ENCODE assay signal across 8 mouse cellular contexts in genomic region chr2:20943222-20943621, GRCm38 (mm10). TPM values are rescaled to one million over a fixed set of nuclear protein-coding genes. Genes with fewer than 3 reads are reported as not detected.
DNase-seq lines count a peak whose midpoint lies in the region; ATAC-seq and TF ChIP-seq lines count a peak whose summit lies in the region.

No protein-coding gene starts in this region.

- no peak overlapping the region for H3K4me2 ChIP-seq in lung, embryonic 14.5 days
- no peak overlapping the region for H3K4me2 ChIP-seq in hindbrain, embryonic 16.5 days (ENCODE audit: low read length)

- no peaks in the 10 kb centered on the region for H3K36me3 ChIP-seq in lung, embryonic 14.5 days (ENCODE audit: insufficient read depth)
- no peaks in the 10 kb centered on the region for H3K36me3 ChIP-seq in hindbrain, embryonic 16.5 days (ENCODE audit: control insufficient read depth, insufficient read depth, low read length)
- peaks cover 13% of the 10 kb centered on the region for H3K36me3 ChIP-seq in midbrain, embryonic 10.5 days

- ATAC-seq in lung, embryonic 14.5 days (ENCODE audit: insufficient read depth): peak; percentile 66
- peak; percentile 79 for ATAC-seq in hindbrain, embryonic 16.5 days

- no peak for TF ChIP-seq CTCF in lung, embryonic 14.5 days (IDR thresholded peaks at IDR 0.05; ENCODE audit: low read depth)

- peaks cover 15% of the 10 kb centered on the region; the same call in 1 of the 2 replicates for H3K4me1 ChIP-seq in lung, embryonic 14.5 days (ENCODE audit: insufficient read depth)
- peaks cover 14% of the 10 kb centered on the region for H3K4me1 ChIP-seq in hindbrain, embryonic 16.5 days (ENCODE audit: control insufficient read depth, insufficient read depth, low read depth, low read length)
- H3K4me1 ChIP-seq in midbrain, embryonic 10.5 days: peaks cover 48% of the 10 kb centered on the region

- no peak overlapping the region for H3K9ac ChIP-seq in lung, embryonic 14.5 days
- no peak overlapping the region for H3K9ac ChIP-seq in hindbrain, embryonic 16.5 days (ENCODE audit: low read depth, low read length)

- H3K27ac ChIP-seq in lung, embryonic 14.5 days (ENCODE audit: low read depth): no peak overlapping the region; the same call in 1 of the 2 replicates
- peak overlapping the region; percentile 5; the same call in 1 of the 2 replicates for H3K27ac ChIP-seq in hindbrain, embryonic 16.5 days (ENCODE audit: low read depth, low read length)
- no peak overlapping the region for H3K27ac ChIP-seq in midbrain, embryonic 10.5 days (replicated peaks)

- H3K4me3 ChIP-seq in lung, embryonic 14.5 days (ENCODE audit: low read depth, low read length): no peak overlapping the region
- H3K4me3 ChIP-seq in hindbrain, embryonic 16.5 days (ENCODE audit: low read length): no peak overlapping the region
- H3K4me3 ChIP-seq in midbrain, embryonic 10.5 days: no peak overlapping the region

- H3K9me3 ChIP-seq in lung, embryonic 14.5 days (ENCODE audit: low read depth, low read length): no peaks in the 10 kb centered on the region
- no peaks in the 10 kb centered on the region for H3K9me3 ChIP-seq in hindbrain, embryonic 16.5 days (ENCODE audit: control insufficient read depth, low read length)
- no peaks in the 10 kb centered on the region for H3K9me3 ChIP-seq in midbrain, embryonic 10.5 days (replicated peaks)

- H3K27me3 ChIP-seq in lung, embryonic 14.5 days (ENCODE audit: insufficient read depth, low read length): no peaks in the 10 kb centered on the region
- no peaks in the 10 kb centered on the region for H3K27me3 ChIP-seq in hindbrain, embryonic 16.5 days (replicated peaks; ENCODE audit: control insufficient read depth, insufficient read depth, low read length)
- no peaks in the 10 kb centered on the region for H3K27me3 ChIP-seq in midbrain, embryonic 10.5 days (ENCODE audit: low read depth, poor library complexity, severe bottlenecking)

- peak; percentile 60 for DNase-seq in lung, embryonic 14.5 days
- no peak for DNase-seq in lung, postnatal 25 days (ENCODE audit: low spot score)
- DNase-seq in brain, adult 2 months (ENCODE audit: low read depth, low spot score): peak; percentile 96
- DNase-seq in fibroblast of lung, adult 2 months (ENCODE audit: low read depth): peak; percentile 75
- peak; percentile 21 for DNase-seq in midbrain, embryonic 10.5 days (ENCODE audit: low spot score)
- DNase-seq in thymus, postnatal 10 days (ENCODE audit: low spot score in 2 of 2): no peak
- DNase-seq in right cerebral cortex, postnatal 14 days: no peak

- WGBS in lung, embryonic 14.5 days: 4% methylated on average over 5 of the region's 5 CpGs
- WGBS in hindbrain, embryonic 16.5 days: 5% methylated on average over 5 of the region's 5 CpGs
- WGBS in midbrain, embryonic 10.5 days: 8% methylated on average over 5 of the region's 5 CpGs

RNA-seq across cellular contexts. Expression of gene Arhgap21, which starts 25.5 kb away (rescaled TPM):
- polyA plus RNA-seq in lung, embryonic 14.5 days (2014; fragmentation: Nextera tagmentation; extraction: Ambion mirVana): 22.1 and 23.4 TPM in 2 replicates
- 24.7 and 30.3 TPM in 2 replicates for polyA plus RNA-seq in hindbrain, embryonic 16.5 days (2015; fragmentation: Nextera tagmentation; extraction: Ambion mirVana)
- 28.3 and 40.4 TPM in 2 replicates for polyA plus RNA-seq in midbrain, embryonic 10.5 days (2016; fragmentation: Nextera tagmentation; extraction: Ambion mirVana)

Comparison
In these comparisons a context has a peak if more than half of its experiments do, and no peak if none do; other contexts are left out.
1. DNase-seq: peak in lung, embryonic 14.5 days (single experiment), brain, adult 2 months (single experiment), fibroblast of lung, adult 2 months (single experiment) and midbrain, embryonic 10.5 days (single experiment); none in lung, postnatal 25 days (single experiment), thymus, postnatal 10 days (0 of 2) and right cerebral cortex, postnatal 14 days (single experiment).